Mouse (Mus musculus) liver, embryonic 14.5 days (tissue): ENCODE measurements around the gene Zbtb21.

ENCODE experiments used
- CTCF ChIP-seq: IDR thresholded peaks from 2 replicates; pipeline ENCODE4 v1.5.1; 2016; ENCODE audit warnings: antibody characterized with exemption, low read depth, control low read depth
- EP300 ChIP-seq: IDR thresholded peaks from 2 replicates; pipeline ENCODE4 v1.6.1; 2016; ENCODE audit warnings: antibody characterized with exemption, low read depth

- TF ChIP-seq CTCF (no peak), EP300 (no peak)
Observed at GRCm38 (mm10) chr16:97952371-97952770, 10.1 kb downstream of the Zbtb21 start.
